Mouse (Mus musculus) spleen, adult 2 months (tissue): ENCODE measurements around the gene Arhgap5.

ENCODE experiments used
- CTCF ChIP-seq: fragments of 200-500 bp; IDR thresholded peaks from 2 replicates; pipeline ENCODE4 v1.5.1; 2011; ENCODE audit warnings: mild to moderate bottlenecking, inconsistent platforms; ENCODE audit not compliant: insufficient read depth, insufficient read length, insufficient replicate concordance; ENCODE audit errors: extremely low read depth
- POLR2A ChIP-seq: fragments of 200-500 bp; IDR thresholded peaks from 2 replicates; pipeline ENCODE4 v1.6.1; 2011; ENCODE audit warnings: low read depth, low read length, inconsistent platforms

- TF ChIP-seq CTCF (no peak), POLR2A (no peak)
These were observed 51.6 kb downstream of the Arhgap5 start for GRCm38 (mm10) chr12:52555188-52555876.
